Comparison of ENCODE assay signal across 11 mouse cellular contexts in genomic region chr4:41638828-41639213, GRCm38 (mm10). TPM values are rescaled to one million over a fixed set of nuclear protein-coding genes. Genes with fewer than 3 reads are reported as not detected.
DNase-seq lines count a peak whose midpoint lies in the region; ATAC-seq and TF ChIP-seq lines count a peak whose summit lies in the region.
"Had no signal": no experiment of that assay in that cellular context is flagged by ENCODE, and none has a peak within 500 bp of the region (broad histone marks: within the 10 kb centered on the region; RNA-seq: fewer than 3 reads in every experiment).

No protein-coding gene starts in this region.

- WGBS in heart, embryonic 15.5 days, result 86% methylated on average over 6 of the region's 6 CpGs
- WGBS in hindbrain, embryonic 13.5 days, result 76% methylated on average over 6 of the region's 6 CpGs
- WGBS in midbrain, embryonic 15.5 days, result 71% methylated on average over 6 of the region's 6 CpGs

- H3K27me3 ChIP-seq in heart, embryonic 15.5 days, result peaks cover 9% of the 10 kb centered on the region
- H3K27me3 ChIP-seq in hindbrain, embryonic 13.5 days, result no peaks in the 10 kb centered on the region
- no peaks in the 10 kb centered on the region for H3K27me3 ChIP-seq in midbrain, embryonic 15.5 days (replicated peaks)

- no peak overlapping the region; the same call in 1 of the 2 replicates for H3K4me2 ChIP-seq in heart, embryonic 15.5 days
- H3K4me2 ChIP-seq in hindbrain, embryonic 13.5 days, result peak overlapping the region; percentile 85
- peak overlapping the region; percentile 79 for H3K4me2 ChIP-seq in midbrain, embryonic 15.5 days

- TF ChIP-seq CTCF in cortical plate, adult 2 months (IDR thresholded peaks at IDR 0.05; ENCODE audit: extremely low read depth, insufficient read depth, low read length), result no peak

- no peak overlapping the region for H3K9ac ChIP-seq in heart, embryonic 15.5 days
- H3K9ac ChIP-seq in hindbrain, embryonic 13.5 days, result peak overlapping the region; percentile 96
- peak overlapping the region; percentile 93 for H3K9ac ChIP-seq in midbrain, embryonic 15.5 days

- H3K27ac ChIP-seq in heart, embryonic 15.5 days, result no peak overlapping the region
- no peak overlapping the region for H3K27ac ChIP-seq in cortical plate, adult 2 months (ENCODE audit: insufficient read depth, low read length)
- peak overlapping the region; percentile 94 for H3K27ac ChIP-seq in hindbrain, embryonic 13.5 days
- peak overlapping the region; percentile 95 for H3K27ac ChIP-seq in midbrain, embryonic 15.5 days
- H3K27ac ChIP-seq: macrophage had no signal

- ATAC-seq in heart, embryonic 15.5 days (replicated peaks; ENCODE audit: insufficient number of reproducible peaks, insufficient read depth, low FRiP score, low read depth), result no peak
- ATAC-seq in hindbrain, embryonic 13.5 days (ENCODE audit: low FRiP score), result no peak; the same call in 1 of the 2 replicates
- ATAC-seq in midbrain, embryonic 15.5 days (replicated peaks), result no peak
- no peak for ATAC-seq in activated CD4-positive, CD25-positive, alpha-beta regulatory T cell, adult 4 months

- H3K9me3 ChIP-seq in heart, embryonic 15.5 days (replicated peaks), result no peaks in the 10 kb centered on the region
- no peaks in the 10 kb centered on the region for H3K9me3 ChIP-seq in hindbrain, embryonic 13.5 days
- H3K9me3 ChIP-seq in midbrain, embryonic 15.5 days, result no peaks in the 10 kb centered on the region

- H3K4me3 ChIP-seq in heart, embryonic 15.5 days, result peak overlapping the region; percentile 60; the same call in 1 of the 2 replicates
- peak overlapping the region; percentile 94 for H3K4me3 ChIP-seq in cortical plate, adult 2 months (ENCODE audit: insufficient read depth, low read length)
- H3K4me3 ChIP-seq in hindbrain, embryonic 13.5 days, result peak overlapping the region; percentile 75
- peak overlapping the region; percentile 75 for H3K4me3 ChIP-seq in midbrain, embryonic 15.5 days

- TF ChIP-seq POLR2A in cortical plate, adult 2 months (IDR thresholded peaks at IDR 0.05; ENCODE audit: extremely low read depth, insufficient read depth, low read length), result no peak

- no peak for DNase-seq in heart, postnatal 4 days
- DNase-seq in frontal cortex, postnatal 36 days (ENCODE audit: low spot score in 2 of 2), result no peak
- no peak for DNase-seq in right cerebral cortex, postnatal 36 days (ENCODE audit: low spot score in 2 of 2)
- DNase-seq: adrenal gland, postnatal 10 days; kidney, postnatal 4 days had no signal

- peaks cover 17% of the 10 kb centered on the region for H3K4me1 ChIP-seq in heart, embryonic 15.5 days (replicated peaks)
- peaks cover 2% of the 10 kb centered on the region; the same call in 1 of the 2 replicates for H3K4me1 ChIP-seq in cortical plate, adult 2 months (ENCODE audit: control insufficient read depth, insufficient read depth, low read length)
- peaks cover 53% of the 10 kb centered on the region for H3K4me1 ChIP-seq in hindbrain, embryonic 13.5 days (replicated peaks)
- peaks cover 48% of the 10 kb centered on the region for H3K4me1 ChIP-seq in midbrain, embryonic 15.5 days

- no peaks in the 10 kb centered on the region for H3K36me3 ChIP-seq in heart, embryonic 15.5 days
- H3K36me3 ChIP-seq in hindbrain, embryonic 13.5 days, result peaks cover 6% of the 10 kb centered on the region
- H3K36me3 ChIP-seq in midbrain, embryonic 15.5 days (replicated peaks), result no peaks in the 10 kb centered on the region

RNA-seq across cellular contexts. Expression of gene Enho, which starts 1.3 kb away (rescaled TPM):
- polyA plus RNA-seq in heart, embryonic 15.5 days (2015; fragmentation: Nextera tagmentation; extraction: Ambion mirVana), result 3.3 and 5.8 TPM in 2 replicates
- total RNA-seq in heart, postnatal 4 days (2021), result 1 to 10 TPM; 5.5 to 5.8 TPM
- polyA plus RNA-seq in cortical plate, adult 2 months (2012; rRNA removed), result 88.2 and 97.6 TPM in 2 replicates
- 92.0 and 95.2 TPM in 2 replicates for polyA plus RNA-seq in hindbrain, embryonic 13.5 days (2015; fragmentation: Nextera tagmentation; extraction: Ambion mirVana)
- polyA plus RNA-seq in midbrain, embryonic 15.5 days (2015; fragmentation: Nextera tagmentation; extraction: Ambion mirVana), result 121 and 122 TPM in 2 replicates
- not detected for polyA plus RNA-seq in activated CD4-positive, CD25-positive, alpha-beta regulatory T cell, adult 4 months (2017; shearing (Covaris generic))

RNA-seq across cellular contexts. Expression of gene Cntfr, which starts 58.1 kb away (rescaled TPM):
- polyA plus RNA-seq in heart, embryonic 15.5 days (2015; fragmentation: Nextera tagmentation; extraction: Ambion mirVana), result 2.0 and 3.9 TPM in 2 replicates
- total RNA-seq in heart, postnatal 4 days (2021), result 1 to 10 TPM; 3.9 to 4.0 TPM
- 59.8 and 67.8 TPM in 2 replicates for polyA plus RNA-seq in cortical plate, adult 2 months (2012; rRNA removed)
- 24.4 and 27.8 TPM in 2 replicates for polyA plus RNA-seq in hindbrain, embryonic 13.5 days (2015; fragmentation: Nextera tagmentation; extraction: Ambion mirVana)
- polyA plus RNA-seq in midbrain, embryonic 15.5 days (2015; fragmentation: Nextera tagmentation; extraction: Ambion mirVana), result 28.1 and 32.2 TPM in 2 replicates
- not detected for polyA plus RNA-seq in activated CD4-positive, CD25-positive, alpha-beta regulatory T cell, adult 4 months (2017; shearing (Covaris generic))
- polyA plus RNA-seq: macrophage had no signal

Comparison
In these comparisons a context has a peak if more than half of its experiments do, and no peak if none do; other contexts are left out.
1. H3K27ac ChIP-seq: peak in hindbrain, embryonic 13.5 days (single experiment) and midbrain, embryonic 15.5 days (single experiment); none in heart, embryonic 15.5 days (single experiment) and cortical plate, adult 2 months (single experiment).
2. RNA of gene Enho, which starts 1.3 kb away (polyA plus RNA-seq): 121 to 122 TPM in midbrain, embryonic 15.5 days, 88.2 to 97.6 TPM in cortical plate, adult 2 months and 92.0 to 95.2 TPM in hindbrain, embryonic 13.5 days; 3.3 to 5.8 TPM in heart, embryonic 15.5 days and not detected in activated CD4-positive, CD25-positive, alpha-beta regulatory T cell, adult 4 months; every median in the first group is over 10 times any median in the second.
3. Peak in every context shown above with its lines, with median percentiles within 50 percentile points of each other: H3K4me3 ChIP-seq.